Mouse (Mus musculus) retina, embryonic 14.5 days (tissue): ENCODE results near the gene Srrt.

Experiments used
- DNase-seq: peaks from one replicate; pipeline ENCODE4 v3.0.0-alpha.2; 2015; ENCODE audit warnings: low spot score

Gene Srrt

DNA sequence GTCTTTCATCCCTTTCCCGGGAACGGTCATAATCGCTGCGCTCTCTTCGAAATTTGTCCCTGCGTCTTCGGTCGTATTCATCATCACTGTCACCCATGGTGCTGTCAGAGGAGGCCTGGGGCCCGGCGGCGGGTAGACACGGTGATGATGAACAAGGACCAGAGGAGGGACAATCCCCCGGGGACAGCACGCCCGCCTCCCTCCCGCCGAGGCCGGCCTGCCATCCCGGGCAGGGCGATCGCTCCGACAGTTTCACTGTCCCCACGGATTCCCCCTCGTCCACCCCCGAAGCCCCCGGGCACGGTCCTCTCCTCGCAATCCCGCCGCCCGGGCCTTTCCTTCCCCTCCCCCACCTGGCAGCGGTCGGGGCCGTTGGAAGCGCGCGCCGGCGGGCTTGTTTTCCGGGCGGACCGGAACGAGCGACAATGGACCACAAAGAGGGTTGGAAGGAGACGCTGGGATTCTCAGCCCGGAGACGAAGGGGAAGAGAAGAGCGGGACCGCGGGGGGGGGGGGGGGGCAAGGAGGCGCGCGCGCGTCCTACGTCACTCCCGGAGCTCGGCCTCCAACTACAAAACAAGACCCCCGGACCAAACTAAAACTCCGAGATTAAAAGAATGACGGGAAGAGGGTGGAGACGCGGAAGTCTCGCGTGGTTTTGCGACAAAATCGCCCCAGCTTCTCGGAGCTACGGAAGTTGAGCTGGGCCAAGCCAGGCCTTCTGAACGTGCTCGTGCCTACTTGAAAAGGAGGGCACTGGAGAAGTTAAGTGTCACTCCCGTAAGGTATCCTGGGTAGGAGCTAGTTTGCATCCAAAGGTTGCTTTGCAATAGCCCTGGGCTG lies at the start of gene Srrt:
Gene Srrt, minus strand, starts transcription at position 604 of the 842 bp plus-strand sequence.
- peak; percentile 95 for DNase-seq

- DNase-seq = no peak
These were observed 46.6 kb upstream of the Srrt start for GRCm38 (mm10) chr5:137354091-137354490.

DNA sequence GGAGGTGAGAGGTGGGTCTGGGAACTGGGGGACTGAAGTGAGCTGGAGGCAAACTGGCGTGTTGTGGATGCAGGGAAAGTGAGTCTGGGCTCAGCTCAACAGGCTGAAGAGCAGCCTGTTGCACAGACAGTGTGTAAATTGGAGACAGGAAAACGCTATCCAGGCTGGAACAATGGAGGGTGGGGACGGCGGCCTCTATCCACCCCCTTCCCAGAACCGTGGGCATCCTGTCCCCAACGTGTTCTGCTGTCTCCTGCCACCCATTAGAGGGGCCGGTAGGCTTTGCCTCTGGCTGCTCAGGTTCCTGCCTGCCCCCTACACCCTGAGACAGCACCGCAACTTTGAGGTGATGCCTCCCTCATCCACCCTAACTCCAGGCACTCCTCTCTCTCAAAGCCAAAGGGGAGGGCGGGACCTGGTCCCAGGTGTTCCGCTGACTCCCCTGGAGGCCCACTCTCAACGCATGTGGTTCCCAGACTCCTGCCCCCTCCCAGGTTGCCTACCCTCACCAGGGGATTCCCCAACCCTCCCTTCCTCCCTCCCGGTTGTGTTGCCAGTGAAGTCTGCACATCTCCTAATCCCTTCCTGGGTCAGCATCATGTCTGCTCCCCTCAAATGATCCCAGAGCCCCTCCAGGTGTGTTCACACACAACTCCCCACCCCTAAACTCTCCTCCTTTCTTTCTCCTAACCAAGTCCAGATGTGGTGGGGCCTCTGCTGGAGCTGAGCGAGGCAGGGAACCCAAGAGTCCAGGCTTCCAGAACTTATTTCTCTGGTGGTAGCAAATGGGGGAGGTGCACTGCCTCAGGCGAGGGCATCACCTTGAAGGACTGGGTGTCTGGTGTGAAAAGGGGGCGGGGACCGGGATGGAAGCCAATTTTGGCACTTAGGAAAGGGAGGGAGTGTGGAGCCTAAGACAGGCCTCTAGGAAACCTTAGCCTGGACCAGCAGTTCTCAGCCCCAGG lies 44.8 kb upstream of the Srrt start:
- DNase-seq = no peak

- DNase-seq = no peak
These were observed 43.9 kb upstream of the Srrt start for GRCm38 (mm10) chr5:137351394-137351793.

GRCm38 (mm10) chr5:137351058-137351380 lies 43.5 kb upstream of the Srrt start:
- no peak for DNase-seq

- peak; percentile 10 for DNase-seq
These were observed 43.0 kb upstream of the Srrt start for GRCm38 (mm10) chr5:137350205-137351057.

GRCm38 (mm10) chr5:137349384-137350204 lies 42.1 kb upstream of the Srrt start, which contains the start of gene Ephb4:
Gene Ephb4 (plus strand): TSS chr5:137350109.
- DNase-seq = peak; percentile 87

DNA sequence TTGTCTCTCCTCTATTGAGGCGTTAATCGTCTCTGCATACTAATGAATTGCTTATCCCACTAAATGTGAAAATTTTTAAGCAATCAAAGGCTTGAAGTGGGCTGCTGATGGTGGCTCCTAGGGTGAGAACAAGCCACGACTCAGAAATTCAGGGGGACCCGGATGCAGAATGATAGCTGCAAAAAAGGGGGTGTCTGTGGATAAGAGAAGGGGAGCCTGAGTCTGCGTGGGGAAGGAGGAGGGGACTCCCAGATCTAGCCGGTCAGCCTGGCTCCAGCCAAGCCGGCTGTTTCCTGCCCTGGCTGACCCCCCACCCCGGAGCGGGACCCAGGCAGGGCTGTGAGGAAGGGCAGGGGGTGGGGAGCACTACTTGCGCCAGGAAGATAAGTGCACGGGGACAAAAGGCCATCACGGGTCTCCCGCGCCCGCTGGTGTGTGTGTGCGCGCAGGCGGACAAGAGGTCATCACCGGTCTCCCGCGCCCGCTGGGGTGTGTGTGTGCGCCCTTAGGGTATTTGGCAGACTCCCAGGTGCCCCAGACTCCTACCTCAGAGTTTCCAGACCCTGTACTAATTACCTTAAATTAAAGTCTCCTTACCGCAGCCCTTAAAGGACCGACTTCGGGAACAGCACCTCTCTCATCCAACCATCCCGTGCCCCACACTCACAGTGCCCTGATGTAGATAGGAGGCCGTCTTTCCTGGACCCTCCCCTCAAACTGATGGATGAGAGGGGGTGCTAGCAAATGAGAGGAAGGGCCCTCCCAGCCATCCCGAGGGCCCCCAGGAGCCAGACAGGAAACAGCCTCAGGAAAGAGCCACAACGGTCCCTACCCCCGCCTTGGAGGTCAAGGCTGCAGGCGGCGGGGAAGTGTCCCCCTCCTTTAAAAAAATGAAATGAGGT lies 41.3 kb upstream of the Srrt start:
- DNase-seq = no peak

- DNase-seq = no peak
These were observed 40.4 kb upstream of the Srrt start for GRCm38 (mm10) chr5:137347856-137348255.

- no peak for DNase-seq
These were observed 39.5 kb upstream of the Srrt start for GRCm38 (mm10) chr5:137346983-137347382.

GRCm38 (mm10) chr5:137346388-137346787 lies 38.9 kb upstream of the Srrt start:
- DNase-seq = no peak

DNA sequence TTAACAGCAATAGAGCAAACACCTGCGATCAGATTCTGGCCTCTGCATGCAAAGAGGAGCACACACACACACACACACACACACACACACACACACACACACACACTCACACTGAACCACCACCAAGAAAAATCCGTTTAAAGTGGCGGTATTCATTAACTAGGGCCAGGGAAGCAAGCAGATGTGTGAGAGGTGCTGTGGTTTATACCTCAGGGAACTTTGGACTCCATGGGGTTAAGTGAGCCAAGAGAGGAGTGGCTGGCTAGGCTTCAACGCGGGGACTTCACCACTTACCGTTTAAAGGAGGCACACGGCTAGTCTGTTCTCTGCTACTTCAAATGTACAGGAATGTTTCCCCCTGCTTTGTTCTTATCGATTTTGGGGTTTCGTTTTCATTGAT lies 38.3 kb upstream of the Srrt start:
- no peak for DNase-seq

- DNase-seq = no peak
These were observed 36.4 kb upstream of the Srrt start for GRCm38 (mm10) chr5:137343869-137344268.

DNA sequence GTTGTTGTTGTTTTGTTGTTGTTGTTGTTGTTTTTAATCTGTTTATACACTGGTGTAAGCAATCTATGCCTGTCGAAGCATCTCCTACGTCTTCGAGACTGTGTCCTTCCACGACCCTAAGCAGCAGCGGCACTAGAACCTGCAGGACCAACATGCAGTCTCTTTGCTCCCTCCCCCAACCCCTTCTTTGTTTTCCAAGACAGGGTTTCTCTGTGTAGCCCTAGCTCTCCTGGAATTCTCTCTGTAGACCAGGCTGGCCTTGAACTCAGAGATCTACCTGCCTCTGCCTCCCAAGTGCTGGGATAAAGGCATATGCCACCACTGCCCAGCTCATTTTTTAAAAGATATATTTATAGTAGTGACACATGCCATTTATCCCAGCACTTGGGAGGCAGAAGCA lies 35.9 kb upstream of the Srrt start:
- DNase-seq = no peak

GRCm38 (mm10) chr5:137342407-137343012 lies 35.0 kb upstream of the Srrt start:
- DNase-seq = no peak

DNA sequence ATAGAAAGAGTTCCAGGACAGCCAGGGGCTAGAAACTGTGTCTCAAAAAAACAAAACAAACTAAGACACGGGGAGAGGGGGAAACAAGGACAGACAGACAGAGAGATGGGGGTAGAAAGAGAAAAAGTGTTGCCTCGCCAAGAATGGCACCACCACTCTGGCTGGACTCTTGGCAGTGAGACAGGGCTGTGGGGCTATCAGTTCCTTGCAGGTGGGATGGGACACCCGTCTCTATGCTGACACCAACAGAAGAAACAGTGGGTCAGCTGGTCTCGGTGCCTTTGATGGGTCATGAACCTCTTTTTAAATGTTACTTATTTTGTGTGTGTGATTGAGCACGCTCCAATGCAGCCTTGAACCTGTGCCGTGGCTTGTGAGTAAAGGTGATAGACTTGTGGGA lies 32.7 kb upstream of the Srrt start:
- DNase-seq = no peak

DNA sequence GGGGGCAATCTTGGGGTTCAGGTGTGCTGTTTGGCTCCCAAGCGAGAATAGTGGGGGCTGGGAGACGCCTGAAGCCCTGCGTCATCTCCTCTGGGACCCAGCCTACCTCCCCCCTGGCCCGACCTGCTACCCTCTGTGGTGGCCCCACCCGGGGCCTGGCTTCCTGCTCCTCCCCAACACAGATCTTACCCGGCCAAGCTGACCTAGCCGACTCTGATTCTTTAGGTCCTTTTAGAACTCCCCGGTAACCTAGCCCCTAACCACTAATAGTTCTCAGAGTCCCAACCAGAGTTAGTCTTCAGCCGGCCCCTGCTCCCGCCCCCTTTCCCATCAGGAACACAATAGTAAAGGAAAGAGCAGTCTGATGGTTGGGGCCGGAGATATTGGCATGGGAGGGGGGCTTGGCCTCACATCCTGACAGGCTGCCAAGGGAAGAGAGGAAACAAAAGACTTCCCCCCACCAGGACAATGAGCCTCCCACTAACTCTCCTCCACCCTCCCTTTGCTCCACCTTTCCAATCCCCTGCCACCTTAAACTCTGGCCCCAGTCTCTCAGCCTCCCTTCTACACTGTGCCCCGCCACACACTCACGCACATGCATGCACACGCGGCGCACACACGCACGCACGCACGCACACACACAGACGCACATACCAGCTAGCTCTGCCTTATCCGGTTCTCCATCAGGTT lies 32.0 kb upstream of the Srrt start:
- DNase-seq = no peak

- DNase-seq = peak; percentile 66
These were observed 31.3 kb upstream of the Srrt start for GRCm38 (mm10) chr5:137338663-137339289.
